Mouse (Mus musculus) heart, adult 2 months (tissue): ENCODE data around the gene Cacna1e. TPM values are rescaled to one million over a fixed set of nuclear protein-coding genes. Genes with fewer than 3 reads are reported as not detected.
A peak's percentile ranks its signal among the peaks of the same experiment; 100 is the strongest.

ENCODE experiments used
- DNase-seq, 2 experiments: peaks; one replicate each; pipeline ENCODE4 v3.0.0; 2021
- H3K27ac ChIP-seq: fragments of 200-600 bp; 2 replicates; pipeline ENCODE4 v1.8.1; 2022
- H3K27me3 ChIP-seq: fragments of 200-500 bp; 2 replicates; pipeline ENCODE4 v1.6.1; 2012; ENCODE audit warnings: mild to moderate bottlenecking, low read length, inconsistent platforms, mixed read lengths; ENCODE audit not compliant: control insufficient read depth, insufficient read depth
- H3K36me3 ChIP-seq: fragments of 200-500 bp; 2 replicates; pipeline ENCODE4 v1.6.1; 2012; ENCODE audit warnings: low read length, inconsistent platforms; ENCODE audit not compliant: control insufficient read depth, insufficient read depth
- H3K4me1 ChIP-seq: fragments of 200-500 bp; 2 replicates; pipeline ENCODE4 v1.6.1; 2011; ENCODE audit warnings: low read length; ENCODE audit not compliant: control insufficient read depth, insufficient read depth
- H3K4me3 ChIP-seq: fragments of 200-600 bp; 2 replicates; pipeline ENCODE4 v1.8.1; 2022
- H3K79me2 ChIP-seq: fragments of 200-500 bp; replicated peaks from 2 replicates; pipeline ENCODE4 v1.6.1; 2012; ENCODE audit warnings: mild to moderate bottlenecking, inconsistent platforms, low read length, moderate library complexity, mixed read lengths; ENCODE audit not compliant: control insufficient read depth, insufficient read depth
- H3K9ac ChIP-seq: fragments of 200-500 bp; 2 replicates; pipeline ENCODE4 v1.6.1; 2012; ENCODE audit warnings: low read depth, mild to moderate bottlenecking, control low read depth, inconsistent platforms, low read length, mixed read lengths
- CTCF ChIP-seq: fragments of 200-600 bp; IDR thresholded peaks from 2 replicates; pipeline ENCODE4 v1.8.1; 2022; ENCODE audit warnings: antibody characterized with exemption, mild to moderate bottlenecking, moderate library complexity
- EP300 ChIP-seq: fragments of 200-500 bp; IDR thresholded peaks from 2 replicates; pipeline ENCODE4 v1.6.1; 2011; ENCODE audit warnings: low read depth, low read length, control low read depth; ENCODE audit not compliant: insufficient read depth
- POLR2A ChIP-seq: fragments of 200-500 bp; IDR thresholded peaks from 2 replicates; pipeline ENCODE4 v1.6.1; 2011; ENCODE audit warnings: mild to moderate bottlenecking, low read depth, low read length, control low read depth; ENCODE audit not compliant: insufficient read depth
- WGBS: fragments of 180-500 bp; shearing (Covaris S2); methylation state at CpG from one replicate; pipeline ENCODE4 v1.1.7; 2018; 5-methylcytosine and 5-hydroxymethylcytosine counted together
- intact Hi-C: fragments of 180-260 bp; cut with DNase I; formaldehyde crosslinking; loops from one replicate; pipeline ENCODE4 v1.15.1; 2025
- polyA plus RNA-seq: library from polyadenylated mRNA; depleted of rRNA; stranded (reverse); fragments of >200 nt; gene quantifications from 2 replicates; pipeline ENCODE4 v1.2.3, GENCODE M21; 2012
- total RNA-seq, 2 experiments: library from RNA; stranded (reverse); gene quantifications; 2 replicates each; pipeline ENCODE4 v1.2.3; 2021

Gene Cacna1e
- total and polyA plus RNA-seq, 3 experiments: 0.08 to 0.14 (median 0.09) TPM

- intact Hi-C loops: loop anchor here (10.0 kb wide), 1 partner anchor 447 kb away; no protein-coding TSS in a partner anchor
- Histone ChIP-seq H3K36me3 (no peaks in the 10 kb centered on the region), H3K4me3 (no peak overlapping the region), H3K9ac (no peak overlapping the region), H3K4me1 (no peaks in the 10 kb centered on the region; the same call in 1 of the 2 replicates), H3K79me2 (no peaks in the 10 kb centered on the region), H3K27me3 (no peaks in the 10 kb centered on the region), H3K27ac (no peak overlapping the region)
- 39% methylated on average over 5 of the region's 5 CpGs for WGBS
- DNase-seq: no peak
- TF ChIP-seq CTCF (no peak), POLR2A (no peak), EP300 (no peak)
These were observed 96.9 kb downstream of the Cacna1e start for GRCm38 (mm10) chr1:154787418-154787817.

DNA sequence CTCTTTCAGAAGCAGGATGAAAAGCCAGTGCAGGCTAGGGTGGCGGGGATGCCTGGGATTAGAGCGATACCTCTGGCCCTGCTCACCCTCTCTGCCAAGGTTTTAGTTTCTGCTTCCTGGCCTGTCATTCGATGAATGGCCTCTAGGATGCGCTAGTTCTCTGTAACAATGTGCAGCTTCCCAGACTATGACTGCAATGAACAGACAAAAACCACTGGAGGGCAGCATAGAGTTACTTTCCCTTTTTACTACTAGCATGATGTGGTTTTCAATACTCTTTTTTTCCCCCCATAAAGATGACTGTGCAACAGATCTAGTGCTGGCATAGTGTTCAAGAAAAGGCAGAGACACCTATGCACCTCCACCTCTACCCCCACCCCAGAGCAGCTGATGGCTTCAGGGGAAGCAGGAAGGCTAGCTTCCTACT lies 98.0 kb downstream of the Cacna1e start:
- intact Hi-C loops: loop anchor here (10.0 kb wide), 1 partner anchor 449 kb away; no protein-coding TSS in a partner anchor
- no peak overlapping the region for H3K4me3 ChIP-seq
- no peaks in the 10 kb centered on the region for H3K4me1 ChIP-seq
- H3K79me2 ChIP-seq: no peaks in the 10 kb centered on the region
- no peak overlapping the region for H3K9ac ChIP-seq
- H3K27ac ChIP-seq: no peak overlapping the region
- WGBS: 2% methylated on average over 4 of the region's 4 CpGs
- TF ChIP-seq POLR2A (no peak), CTCF (peak; percentile 98; the same call in 1 of the 2 replicates), EP300 (peak; percentile 62; the same call in 1 of the 2 replicates)
- no peaks in the 10 kb centered on the region for H3K36me3 ChIP-seq
- no peaks in the 10 kb centered on the region for H3K27me3 ChIP-seq
- DNase-seq: peak; percentile 68 to 73

- intact Hi-C loops: loop anchor here (10.0 kb wide), 1 partner anchor 450 kb away; no protein-coding TSS in a partner anchor
- WGBS: 12% methylated on average over 12 of the region's 12 CpGs
These were observed 99.4 kb downstream of the Cacna1e start for GRCm38 (mm10) chr1:154784862-154785261.

GRCm38 (mm10) chr1:154783521-154783920 lies 100.8 kb downstream of the Cacna1e start:
- Histone ChIP-seq H3K4me1 (no peaks in the 10 kb centered on the region), H3K9ac (no peak overlapping the region), H3K36me3 (no peaks in the 10 kb centered on the region), H3K27ac (no peak overlapping the region), H3K79me2 (no peaks in the 10 kb centered on the region), H3K4me3 (no peak overlapping the region), H3K27me3 (no peaks in the 10 kb centered on the region)
- TF ChIP-seq POLR2A: no peak
- TF ChIP-seq EP300: no peak
- no peak for TF ChIP-seq CTCF
- WGBS: 61% methylated on average over 1 of the region's 1 CpGs
- DNase-seq: no peak
- intact Hi-C loops: loop anchor here (10.0 kb wide), 1 partner anchor 451 kb away; no protein-coding TSS in a partner anchor

More at GRCm38 (mm10) chr1:154784862-154785261, 99.4 kb downstream of the Cacna1e start:
- no peaks in the 10 kb centered on the region for H3K27me3 ChIP-seq
- H3K9ac ChIP-seq: no peak overlapping the region
- DNase-seq: no peak
- no peak for TF ChIP-seq POLR2A
- no peak for TF ChIP-seq CTCF
- TF ChIP-seq EP300: no peak
- no peaks in the 10 kb centered on the region for H3K79me2 ChIP-seq
- H3K36me3 ChIP-seq: no peaks in the 10 kb centered on the region
- H3K27ac ChIP-seq: no peak overlapping the region
- H3K4me3 ChIP-seq: no peak overlapping the region
- H3K4me1 ChIP-seq: no peaks in the 10 kb centered on the region

DNA sequence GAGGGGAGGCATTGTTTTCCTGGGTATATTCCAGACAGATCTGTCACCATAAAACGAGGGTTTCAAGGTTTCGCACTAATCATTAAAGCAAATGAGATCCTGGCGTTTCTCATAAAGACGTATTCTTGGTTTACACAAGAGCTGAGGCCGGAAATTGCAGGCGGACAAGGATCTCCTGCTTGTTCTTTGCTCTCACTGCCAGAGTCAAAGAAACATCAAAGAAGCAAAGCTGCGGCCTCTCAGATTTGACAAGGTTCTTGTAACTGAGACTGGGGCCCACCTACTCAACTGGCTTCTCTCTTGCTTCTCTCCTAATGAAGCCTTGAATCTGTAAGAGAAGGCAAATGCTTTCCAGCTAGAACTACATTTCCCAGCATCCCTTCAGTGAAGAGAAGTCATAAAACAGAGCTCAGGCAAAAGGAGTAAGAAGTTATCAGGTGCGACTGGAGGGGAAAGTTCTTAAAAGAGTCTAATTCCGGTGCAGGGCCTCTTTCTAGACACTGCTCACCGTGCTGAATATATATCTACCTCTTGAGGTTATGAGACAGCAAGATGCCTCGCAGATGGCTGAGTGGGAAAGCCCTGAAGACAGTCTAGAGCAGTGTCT lies 104.3 kb downstream of the Cacna1e start:
- no peak overlapping the region for H3K27ac ChIP-seq
- WGBS: 68% methylated on average over 11 of the region's 11 CpGs
- intact Hi-C loops: loop anchor here (10.0 kb wide), 1 partner anchor 455 kb away; no protein-coding TSS in a partner anchor

GRCm38 (mm10) chr1:154776344-154776743 lies 108.0 kb downstream of the Cacna1e start:
- WGBS: 66% methylated on average over 4 of the region's 4 CpGs
- TF ChIP-seq CTCF (no peak), POLR2A (no peak)
- intact Hi-C loops: no loop called here

More for the DNA sequence above, 104.3 kb downstream of the Cacna1e start:
- Histone ChIP-seq H3K79me2 (no peaks in the 10 kb centered on the region), H3K36me3 (no peaks in the 10 kb centered on the region), H3K27me3 (no peaks in the 10 kb centered on the region), H3K4me1 (no peaks in the 10 kb centered on the region), H3K9ac (no peak overlapping the region), H3K4me3 (no peak overlapping the region)
- no peak for DNase-seq
- TF ChIP-seq CTCF: no peak
- TF ChIP-seq POLR2A: no peak
- TF ChIP-seq EP300: no peak

More at GRCm38 (mm10) chr1:154776344-154776743, 108.0 kb downstream of the Cacna1e start:
- no peak overlapping the region for H3K27ac ChIP-seq
- no peaks in the 10 kb centered on the region for H3K4me1 ChIP-seq
- H3K4me3 ChIP-seq: no peak overlapping the region
- no peak overlapping the region for H3K9ac ChIP-seq
- H3K79me2 ChIP-seq: no peaks in the 10 kb centered on the region
- no peak for DNase-seq
- no peaks in the 10 kb centered on the region for H3K36me3 ChIP-seq
- no peaks in the 10 kb centered on the region for H3K27me3 ChIP-seq
